Mouse (Mus musculus): ENCODE measurements around the gene Mogs.
A peak's percentile ranks its signal among the peaks of the same experiment; 100 is the strongest.

The Mogs gene

GRCm38 (mm10) chr6:83121863-83122710 lies 6.8 kb downstream of the Mogs start:
- DNase-seq (ENCODE audit: low read depth, low spot score): no peak

- DNase-seq (ENCODE audit: low read depth, low spot score): no peak
Measured at GRCm38 (mm10) chr6:83122961-83123360, 7.7 kb downstream of the Mogs start.

- peak; percentile 95 for DNase-seq (ENCODE audit: low read depth, low spot score)
Measured at GRCm38 (mm10) chr6:83124851-83125312, 9.6 kb downstream of the Mogs start.

- DNase-seq (ENCODE audit: low read depth, low spot score): no peak
Measured at GRCm38 (mm10) chr6:83125331-83125730, 10.0 kb downstream of the Mogs start, which contains the start of gene Ino80b. Gene Ino80b (minus strand): TSS chr6:83125431.

- DNase-seq (ENCODE audit: low read depth, low spot score): no peak
Measured at GRCm38 (mm10) chr6:83127419-83127818, 12.1 kb downstream of the Mogs start.

- DNase-seq (ENCODE audit: low read depth, low spot score): no peak
Measured at GRCm38 (mm10) chr6:83131469-83132034, 16.3 kb downstream of the Mogs start.

GRCm38 (mm10) chr6:83132176-83132919 lies 17.1 kb downstream of the Mogs start:
- DNase-seq (ENCODE audit: low read depth, low spot score): no peak

- DNase-seq (ENCODE audit: low read depth, low spot score): no peak
Measured at GRCm38 (mm10) chr6:83134226-83134625, 18.9 kb downstream of the Mogs start.

- DNase-seq (ENCODE audit: low read depth, low spot score): no peak
Measured at GRCm38 (mm10) chr6:83134951-83135513, 19.7 kb downstream of the Mogs start, which contains the start of gene Rtkn. Gene Rtkn (plus strand): TSS chr6:83135463.

GRCm38 (mm10) chr6:83135571-83136161 lies 20.4 kb downstream of the Mogs start:
- no peak for DNase-seq (ENCODE audit: low read depth, low spot score)

GRCm38 (mm10) chr6:83136291-83136880 lies 21.1 kb downstream of the Mogs start:
- no peak for DNase-seq (ENCODE audit: low read depth, low spot score)

- peak; percentile 39 for DNase-seq (ENCODE audit: low read depth, low spot score)
Measured at GRCm38 (mm10) chr6:83136881-83137575, 21.7 kb downstream of the Mogs start.

- DNase-seq (ENCODE audit: low read depth, low spot score): no peak
Measured at GRCm38 (mm10) chr6:83137576-83137950, 22.3 kb downstream of the Mogs start.

- peak; percentile 47 for DNase-seq (ENCODE audit: low read depth, low spot score)
Measured at GRCm38 (mm10) chr6:83138056-83138455, 22.8 kb downstream of the Mogs start.

- DNase-seq (ENCODE audit: low read depth, low spot score): no peak
Measured at GRCm38 (mm10) chr6:83140044-83140443, 24.7 kb downstream of the Mogs start.

- no peak for DNase-seq (ENCODE audit: low read depth, low spot score)
Measured at GRCm38 (mm10) chr6:83141636-83142035, 26.3 kb downstream of the Mogs start.

GRCm38 (mm10) chr6:83142211-83142731 lies 27.0 kb downstream of the Mogs start:
- DNase-seq (ENCODE audit: low read depth, low spot score): no peak

GRCm38 (mm10) chr6:83142886-83143285 lies 27.6 kb downstream of the Mogs start:
- no peak for DNase-seq (ENCODE audit: low read depth, low spot score)

GRCm38 (mm10) chr6:83145209-83145608 lies 29.9 kb downstream of the Mogs start:
- no peak for DNase-seq (ENCODE audit: low read depth, low spot score)

GRCm38 (mm10) chr6:83145805-83146204 lies 30.5 kb downstream of the Mogs start:
- no peak for DNase-seq (ENCODE audit: low read depth, low spot score)

Measured in CD4-positive, CD25-positive, alpha-beta regulatory T cell, adult 2 months (primary cell).